Mouse (Mus musculus) cerebellum, adult 11 months (tissue): ENCODE results near the gene Amz1.

ENCODE experiments used
- DNase-seq: peaks from one replicate; pipeline ENCODE4 v3.0.0; 2022

Amz1 gene

GRCm38 (mm10) chr5:140768333-140768732, 44.4 kb downstream of the Amz1 start:
- DNase-seq, result peak; percentile 51

GRCm38 (mm10) chr5:140771612-140772011, 47.7 kb downstream of the Amz1 start:
- no peak for DNase-seq

GRCm38 (mm10) chr5:140772158-140772557, 48.2 kb downstream of the Amz1 start:
- DNase-seq, result no peak

GRCm38 (mm10) chr5:140775111-140775510, 51.2 kb downstream of the Amz1 start:
- DNase-seq, result no peak

- no peak for DNase-seq
Measured at GRCm38 (mm10) chr5:140776968-140777367, 53.0 kb downstream of the Amz1 start.

- DNase-seq, result no peak
Measured at GRCm38 (mm10) chr5:140781122-140781521, 57.2 kb downstream of the Amz1 start.

GRCm38 (mm10) chr5:140781886-140782572, 58.1 kb downstream of the Amz1 start:
- DNase-seq, result no peak

GRCm38 (mm10) chr5:140783577-140783976, 59.6 kb downstream of the Amz1 start:
- DNase-seq, result no peak

GRCm38 (mm10) chr5:140784288-140784687, 60.4 kb downstream of the Amz1 start:
- no peak for DNase-seq

- no peak for DNase-seq
Measured at GRCm38 (mm10) chr5:140785240-140785872, 61.4 kb downstream of the Amz1 start.

GRCm38 (mm10) chr5:140789561-140789960, 65.6 kb downstream of the Amz1 start:
- DNase-seq, result no peak

- DNase-seq, result no peak
Measured at GRCm38 (mm10) chr5:140790392-140790791, 66.5 kb downstream of the Amz1 start.

- peak; percentile 43 for DNase-seq
Measured at GRCm38 (mm10) chr5:140790937-140791877, 67.3 kb downstream of the Amz1 start.

- no peak for DNase-seq
Measured at GRCm38 (mm10) chr5:140792233-140792632, 68.3 kb downstream of the Amz1 start.

GRCm38 (mm10) chr5:140794753-140795152, 70.8 kb downstream of the Amz1 start:
- DNase-seq, result no peak

- DNase-seq, result no peak
Measured at GRCm38 (mm10) chr5:140795176-140795575, 71.2 kb downstream of the Amz1 start.

- no peak for DNase-seq
Measured at GRCm38 (mm10) chr5:140796051-140796450, 72.1 kb downstream of the Amz1 start.

GRCm38 (mm10) chr5:140798158-140798557, 74.2 kb downstream of the Amz1 start:
- DNase-seq, result no peak

- no peak for DNase-seq
Measured at GRCm38 (mm10) chr5:140798775-140799174, 74.8 kb downstream of the Amz1 start.

- DNase-seq, result no peak
Measured at GRCm38 (mm10) chr5:140799190-140799589, 75.3 kb downstream of the Amz1 start.

- no peak for DNase-seq
Measured at GRCm38 (mm10) chr5:140800288-140800923, 76.5 kb downstream of the Amz1 start.

GRCm38 (mm10) chr5:140801782-140802181, 77.9 kb downstream of the Amz1 start:
- DNase-seq, result no peak

GRCm38 (mm10) chr5:140806252-140806651, 82.3 kb downstream of the Amz1 start:
- no peak for DNase-seq
